Mouse (Mus musculus): Measurements from ENCODE around the gene Prkch. TPM values are rescaled to one million over a fixed set of nuclear protein-coding genes. Genes with fewer than 3 reads are reported as not detected.

The Prkch gene
- polyA plus RNA-seq (2017; shearing (Covaris generic)) = 317 TPM

DNA sequence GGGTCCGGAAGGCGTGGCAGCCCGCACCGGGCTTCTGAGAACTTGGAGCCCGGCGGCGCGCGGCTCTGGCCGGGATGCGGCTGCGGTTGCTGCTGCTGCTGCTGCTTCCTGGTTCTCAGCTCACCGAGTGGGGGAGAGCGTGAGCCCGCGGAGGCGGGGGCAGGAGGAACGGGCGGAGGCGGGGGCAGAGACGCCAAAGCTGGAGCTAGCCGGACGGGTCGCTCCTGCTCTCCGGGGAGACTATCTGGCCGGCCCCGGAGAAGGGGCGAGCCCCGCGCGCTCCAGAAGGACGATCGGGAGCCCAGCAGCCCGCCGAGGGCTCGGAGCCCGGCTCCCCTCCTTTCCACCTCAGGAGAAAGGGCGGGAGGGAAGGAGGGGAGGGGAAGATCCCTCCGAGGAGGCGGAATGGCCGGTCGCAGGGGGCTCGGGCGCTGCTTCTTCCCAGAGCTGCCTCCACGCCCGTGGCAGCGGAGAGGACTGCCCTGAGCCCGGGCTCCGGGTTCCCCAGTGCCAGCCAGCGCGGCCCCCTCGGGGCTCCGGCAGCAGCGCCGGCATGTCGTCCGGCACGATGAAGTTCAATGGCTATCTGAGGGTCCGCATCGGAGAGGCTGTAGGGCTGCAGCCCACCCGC is at the start of gene Prkch:
Prkch (plus strand) TSS at position 187 of the 631 bp plus-strand sequence.

DNA sequence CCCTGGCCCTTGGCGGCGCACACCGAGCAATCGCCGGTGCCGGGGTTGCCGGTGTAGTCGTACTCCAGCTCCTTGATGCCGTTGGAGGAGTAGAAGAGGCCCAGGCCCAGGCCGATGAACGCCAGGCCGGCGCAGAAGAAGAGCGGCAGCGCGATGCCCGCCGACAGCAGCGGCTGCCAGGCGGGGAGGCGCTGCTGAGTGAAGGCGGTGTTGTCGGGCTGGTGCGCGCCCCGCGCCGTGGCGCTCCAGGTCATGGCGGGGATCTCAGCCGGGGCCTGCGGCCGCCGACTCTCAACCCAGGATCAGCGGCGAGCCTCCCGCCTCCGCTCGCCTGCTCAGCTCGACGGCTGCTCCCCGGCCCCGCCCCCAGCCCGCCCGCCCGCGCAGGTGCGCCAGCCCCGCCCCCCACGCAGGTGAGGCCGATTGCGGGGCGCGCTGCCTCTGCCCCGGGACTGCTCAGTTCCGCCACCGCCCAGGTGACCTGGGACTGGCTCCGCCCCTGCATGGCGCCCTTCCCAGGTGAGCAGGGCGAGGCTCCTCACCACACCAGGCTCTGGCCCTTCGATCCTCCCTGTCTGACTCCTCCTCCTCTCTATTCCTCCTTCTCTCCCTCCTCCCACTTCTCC is 38.4 kb upstream of the Prkch start, which contains the start of gene Tmem30b:
Tmem30b (minus strand) TSS at position 307 of the 626 bp plus-strand sequence.

Other genes starting within 250 kb of the Prkch start
- gene Tmem30b, start 38.4 kb upstream of the Prkch start, polyA plus RNA-seq (2017; shearing (Covaris generic)) = 0.12 TPM

Measured in activated CD4-positive, CD25-positive, alpha-beta regulatory T cell, adult 9 weeks (primary cell).